Mouse (Mus musculus): Measurements from ENCODE around the gene Cd46. TPM values are rescaled to one million over a fixed set of nuclear protein-coding genes. Genes with fewer than 3 reads are reported as not detected.

Cd46 gene
- 1.3 and 1.4 TPM in 2 replicates for total RNA-seq (2017)

DNA sequence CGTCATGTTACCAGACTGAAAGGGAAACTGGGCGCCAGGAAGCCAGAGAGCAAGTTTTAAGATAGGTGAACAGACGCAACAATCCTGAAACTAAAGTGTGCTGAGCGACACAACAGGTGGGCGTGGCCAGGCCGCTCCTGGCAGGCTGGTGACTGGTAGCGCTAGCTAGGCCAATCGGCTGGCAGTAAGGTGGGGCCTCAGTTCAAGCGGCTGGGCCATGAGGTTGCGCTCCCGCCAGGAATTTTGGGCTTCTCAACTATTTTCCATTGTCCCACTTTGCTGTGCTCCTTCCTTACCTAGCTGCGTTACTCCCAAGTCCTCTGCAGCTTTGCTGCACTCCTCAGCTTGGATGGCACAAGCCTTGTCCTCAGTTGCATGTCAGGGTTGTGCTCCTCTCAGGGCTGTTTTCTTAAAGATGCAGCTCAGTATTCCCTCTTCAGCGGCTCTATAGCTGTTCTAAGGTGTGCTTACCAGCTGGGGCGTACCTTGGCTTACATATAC, at the start of gene Cd46:
Gene Cd46 (minus strand): TSS at position 30 of the 501 bp plus-strand sequence.
- ATAC-seq (replicated peaks; ENCODE audit: low read depth, poor library complexity, severe bottlenecking), result peak; percentile 97

DNA sequence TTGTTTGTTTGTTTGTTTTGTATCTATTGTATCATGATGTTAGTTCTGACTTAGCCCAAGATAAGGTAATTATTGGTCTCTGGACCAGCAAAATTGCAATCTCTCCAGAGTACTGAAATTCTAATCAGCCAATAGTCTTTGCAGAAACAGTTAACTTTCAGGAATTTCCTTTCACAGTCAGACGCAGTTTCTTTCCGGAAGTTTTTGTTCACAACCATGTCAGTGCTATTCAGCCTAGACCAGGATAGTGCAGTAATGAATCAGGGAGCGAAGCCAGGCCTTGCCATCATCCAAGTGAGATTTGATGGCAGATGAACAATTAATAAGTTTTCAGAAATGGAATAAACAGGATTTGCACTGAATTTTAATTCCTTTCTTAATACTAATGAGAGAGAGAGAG, 40.0 kb upstream of the Cd46 start:
- ATAC-seq (replicated peaks; ENCODE audit: low read depth, poor library complexity, severe bottlenecking), result no peak

DNA sequence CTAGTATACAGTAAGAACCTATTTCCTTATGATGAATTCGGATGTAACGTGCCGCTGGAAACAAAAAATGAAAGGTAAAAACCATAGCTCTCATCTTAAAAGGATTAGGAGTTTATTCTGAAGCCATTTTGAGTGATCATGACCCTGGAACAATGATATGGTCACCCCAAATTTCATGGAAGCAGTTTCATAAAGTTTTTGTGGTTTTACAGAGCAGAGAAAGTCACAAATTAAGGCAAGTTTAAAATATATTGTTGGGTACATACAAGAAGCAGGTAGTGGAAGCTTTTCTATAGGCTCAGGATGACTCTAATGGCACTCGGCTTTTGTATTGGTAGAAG, 39.6 kb upstream of the Cd46 start:
- no peak for ATAC-seq (replicated peaks; ENCODE audit: low read depth, poor library complexity, severe bottlenecking)

GRCm38 (mm10) chr1:195130953-195131674, 39.1 kb upstream of the Cd46 start, which contains the start of gene Cr1l:
Gene Cr1l (minus strand): TSS chr1:195131586.
- ATAC-seq (replicated peaks; ENCODE audit: low read depth, poor library complexity, severe bottlenecking), result peak; percentile 90

GRCm38 (mm10) chr1:195130479-195130878, 38.4 kb upstream of the Cd46 start:
- ATAC-seq (replicated peaks; ENCODE audit: low read depth, poor library complexity, severe bottlenecking), result no peak

- ATAC-seq (replicated peaks; ENCODE audit: low read depth, poor library complexity, severe bottlenecking), result no peak
Measured at GRCm38 (mm10) chr1:195129867-195130266, 37.8 kb upstream of the Cd46 start.

DNA sequence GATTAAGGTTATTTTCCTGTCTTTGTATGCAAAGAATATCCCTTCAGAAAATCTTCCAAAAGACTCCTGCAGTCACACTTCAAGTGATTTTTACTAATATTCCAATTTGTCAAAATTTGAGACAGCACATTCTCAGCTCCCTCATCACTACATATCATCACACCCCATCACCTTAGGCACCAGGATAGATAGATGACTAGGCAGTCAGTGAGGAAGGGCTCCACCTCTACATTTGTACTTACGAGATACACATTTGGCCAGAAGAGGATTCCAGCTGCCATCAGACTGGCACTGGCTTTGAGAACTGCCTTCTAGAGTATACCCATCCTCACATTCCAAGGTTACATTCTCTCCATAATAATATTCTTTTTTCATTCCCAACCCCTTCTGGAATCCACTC, 22.4 kb upstream of the Cd46 start:
- no peak for ATAC-seq (replicated peaks; ENCODE audit: low read depth, poor library complexity, severe bottlenecking)

DNA sequence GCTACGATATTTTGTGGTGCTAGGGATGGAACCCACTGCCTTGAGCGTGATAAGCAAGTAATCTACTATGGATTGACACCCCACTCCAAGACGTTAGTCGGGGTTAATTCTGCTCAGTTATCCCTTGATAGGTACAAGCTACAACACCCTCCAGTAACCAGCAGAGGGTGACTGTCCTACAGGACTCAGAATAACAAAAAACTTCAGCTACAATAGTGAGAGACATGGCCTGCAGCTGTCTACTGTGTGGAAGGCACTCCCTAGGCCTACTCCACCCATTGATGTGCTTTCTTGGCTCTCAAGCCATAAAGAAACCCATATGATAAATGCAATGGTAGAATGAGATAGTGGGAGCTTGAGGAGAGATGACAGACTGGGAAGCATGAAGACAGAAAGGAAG, 21.6 kb upstream of the Cd46 start:
- ATAC-seq (replicated peaks; ENCODE audit: low read depth, poor library complexity, severe bottlenecking), result peak; percentile 77

GRCm38 (mm10) chr1:195100693-195101092, 8.6 kb upstream of the Cd46 start:
- ATAC-seq (replicated peaks; ENCODE audit: low read depth, poor library complexity, severe bottlenecking), result 0 out of 2 replicates have a peak, but pooled peaks have one; percentile 22

DNA sequence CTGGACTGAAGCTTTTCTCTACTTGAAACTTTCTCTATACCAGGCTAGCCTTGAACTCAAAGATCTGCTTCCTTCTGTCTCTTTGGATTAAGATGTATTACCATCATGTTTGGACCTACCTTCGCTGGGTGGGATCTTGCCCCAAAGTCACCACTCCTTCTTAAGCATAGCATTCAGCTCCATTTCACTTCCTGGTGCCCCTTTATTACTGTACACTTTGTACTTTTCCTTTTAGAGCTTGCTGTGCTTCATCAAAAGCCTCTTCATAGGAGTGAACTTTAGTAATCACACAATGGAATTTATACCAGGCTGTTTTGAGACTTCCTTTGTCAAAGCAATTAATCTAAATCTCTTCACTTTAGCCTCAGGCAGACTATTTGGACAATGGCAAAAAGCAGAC, 6.0 kb upstream of the Cd46 start:
- no peak for ATAC-seq (replicated peaks; ENCODE audit: low read depth, poor library complexity, severe bottlenecking)

DNA sequence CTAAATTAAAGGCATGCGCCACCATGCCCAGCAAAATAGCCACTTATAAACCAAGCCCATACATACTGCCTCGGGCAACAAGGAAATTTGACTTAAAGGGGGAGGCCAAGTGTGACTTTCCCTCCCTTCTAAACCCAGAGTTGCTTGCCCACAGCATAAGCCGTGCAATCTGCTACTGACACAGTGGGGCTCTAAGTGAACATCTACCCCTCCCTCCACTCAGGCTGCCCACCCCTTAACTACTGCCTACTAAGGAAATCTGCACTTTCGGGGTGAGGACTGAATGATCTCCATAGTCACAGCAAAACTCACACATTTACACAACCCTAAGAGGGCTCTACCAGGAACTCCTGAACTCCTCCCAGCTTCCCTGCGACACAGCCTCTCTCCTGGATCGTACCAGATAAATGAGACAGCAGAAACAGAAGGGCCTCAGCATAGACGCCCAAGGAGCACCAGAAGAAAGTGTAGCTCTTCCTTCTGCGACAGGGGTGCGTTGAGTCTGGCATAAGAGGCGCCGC, 290 bp downstream of the Cd46 start:
- ATAC-seq (replicated peaks; ENCODE audit: low read depth, poor library complexity, severe bottlenecking), result peak; percentile 81

DNA sequence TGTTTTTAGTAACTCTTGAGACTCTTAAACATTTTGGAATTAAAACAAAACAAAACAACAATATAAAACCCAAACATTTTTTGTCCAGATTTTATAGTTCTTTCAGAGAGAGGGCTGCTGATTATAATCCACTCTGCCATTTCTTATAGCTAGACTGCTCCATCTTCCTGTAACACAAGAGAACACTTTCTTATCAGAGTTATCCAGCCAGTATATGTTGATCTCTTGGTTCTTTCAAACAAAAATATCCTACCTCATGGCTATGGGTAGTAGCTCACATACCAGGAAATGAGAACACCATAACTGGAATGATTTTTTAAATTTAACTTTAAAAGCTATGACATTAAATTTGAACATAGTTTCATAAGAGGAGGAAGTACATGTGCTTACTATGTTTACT, 9.9 kb downstream of the Cd46 start:
- ATAC-seq (replicated peaks; ENCODE audit: low read depth, poor library complexity, severe bottlenecking), result no peak

GRCm38 (mm10) chr1:195040437-195040836, 51.6 kb downstream of the Cd46 start:
- peak; percentile 98 for ATAC-seq (replicated peaks; ENCODE audit: low read depth, poor library complexity, severe bottlenecking)

DNA sequence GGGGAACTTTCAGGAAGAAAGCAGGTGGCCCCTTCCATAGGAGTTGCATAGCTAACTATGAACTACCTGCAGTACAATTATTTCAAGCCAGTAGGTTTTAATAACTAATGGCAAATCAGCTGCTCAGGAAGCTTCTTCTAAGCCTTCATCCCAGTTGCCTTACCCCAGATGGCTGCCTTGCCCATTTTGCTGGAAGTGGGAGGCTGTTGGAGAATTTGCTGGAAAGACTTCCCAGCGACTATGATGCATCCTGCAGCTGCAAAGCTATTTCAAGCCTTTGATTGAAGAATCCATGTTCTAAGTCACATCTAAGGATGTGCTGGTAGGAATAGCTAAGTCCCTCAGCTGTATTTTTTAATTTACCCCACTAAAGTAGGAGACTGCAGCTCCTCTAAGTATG, 53.7 kb downstream of the Cd46 start:
- no peak for ATAC-seq (replicated peaks; ENCODE audit: low read depth, poor library complexity, severe bottlenecking)

DNA sequence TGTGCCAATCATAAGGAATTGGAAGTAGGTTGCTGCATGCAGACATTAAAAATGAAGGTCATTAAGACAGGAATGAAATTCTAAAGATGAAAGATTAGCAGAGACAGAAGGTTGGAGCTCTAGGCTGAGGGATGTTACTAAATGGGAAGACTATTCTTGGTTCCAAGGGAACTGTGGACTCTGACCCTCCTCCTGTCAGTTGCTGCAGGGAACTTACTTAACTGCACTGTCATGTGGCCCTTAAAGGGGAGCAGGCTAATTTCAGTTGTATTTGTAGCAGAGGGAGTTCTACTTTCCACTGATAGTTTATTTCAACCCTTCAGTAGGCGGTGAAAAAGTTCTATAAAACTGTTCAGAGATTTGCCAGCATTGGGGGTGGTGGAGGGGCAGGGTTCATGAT, 54.1 kb downstream of the Cd46 start:
- no peak for ATAC-seq (replicated peaks; ENCODE audit: low read depth, poor library complexity, severe bottlenecking)

DNA sequence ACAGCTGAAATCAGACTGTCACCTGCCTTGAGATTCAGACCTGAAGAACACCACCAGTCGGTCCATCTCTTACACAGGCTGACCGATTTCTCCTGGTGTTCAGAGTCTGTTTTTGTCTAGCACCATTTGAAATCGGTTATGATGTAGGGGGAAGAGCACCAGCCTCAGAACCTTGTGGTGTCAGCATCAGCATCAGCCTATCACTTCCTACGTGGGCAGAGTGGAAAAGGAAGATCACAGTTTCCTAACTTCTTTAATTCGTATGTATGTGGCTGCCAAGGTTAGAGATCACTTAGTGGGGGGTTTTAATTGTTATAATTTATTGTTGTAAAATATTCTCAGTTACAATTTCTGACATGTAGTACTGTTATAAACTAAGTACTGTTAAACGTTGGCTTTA, 54.6 kb downstream of the Cd46 start:
- no peak for ATAC-seq (replicated peaks; ENCODE audit: low read depth, poor library complexity, severe bottlenecking)

- ATAC-seq (replicated peaks; ENCODE audit: low read depth, poor library complexity, severe bottlenecking), result no peak
Measured at GRCm38 (mm10) chr1:195033941-195034340, 58.1 kb downstream of the Cd46 start.

DNA sequence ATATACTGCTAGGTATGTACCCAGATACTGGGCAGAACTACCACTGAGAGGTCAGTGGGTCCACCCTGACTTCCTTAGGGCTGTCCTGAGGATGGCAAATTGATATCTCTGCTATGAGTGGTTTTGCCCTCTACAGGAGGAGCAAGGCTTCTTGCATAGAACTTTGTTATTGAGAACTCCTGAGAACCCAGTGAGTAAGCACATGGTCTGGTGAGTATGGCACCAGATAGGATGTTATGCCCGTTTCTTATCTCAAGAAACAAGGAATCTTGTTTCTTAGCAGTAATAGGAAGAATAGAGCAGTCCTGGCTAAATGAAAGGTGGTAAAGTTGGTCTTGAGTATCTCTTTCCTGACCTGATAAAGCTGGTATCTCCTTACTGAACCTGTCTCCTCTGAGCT, 59.3 kb downstream of the Cd46 start:
- peak; percentile 48 for ATAC-seq (replicated peaks; ENCODE audit: low read depth, poor library complexity, severe bottlenecking)

DNA sequence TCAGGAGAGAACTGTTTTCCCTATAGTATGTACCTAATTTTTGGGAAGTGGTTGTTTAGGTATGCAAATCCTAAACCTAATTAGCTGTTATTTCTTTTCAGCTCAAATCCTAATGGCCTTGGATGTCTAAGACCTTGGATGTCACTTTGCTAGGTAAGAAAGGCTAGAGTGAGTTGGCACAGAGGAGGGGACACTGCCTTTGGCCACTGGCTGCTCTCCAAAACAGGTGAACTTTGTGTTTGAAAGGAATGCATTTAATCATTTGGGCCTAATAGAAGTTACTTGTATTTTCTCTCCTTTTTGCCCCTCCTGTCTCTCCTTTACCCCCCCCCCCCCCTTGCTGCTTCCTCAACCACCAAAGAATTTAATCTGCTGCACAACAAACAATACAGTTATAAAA, 60.3 kb downstream of the Cd46 start:
- no peak for ATAC-seq (replicated peaks; ENCODE audit: low read depth, poor library complexity, severe bottlenecking)

DNA sequence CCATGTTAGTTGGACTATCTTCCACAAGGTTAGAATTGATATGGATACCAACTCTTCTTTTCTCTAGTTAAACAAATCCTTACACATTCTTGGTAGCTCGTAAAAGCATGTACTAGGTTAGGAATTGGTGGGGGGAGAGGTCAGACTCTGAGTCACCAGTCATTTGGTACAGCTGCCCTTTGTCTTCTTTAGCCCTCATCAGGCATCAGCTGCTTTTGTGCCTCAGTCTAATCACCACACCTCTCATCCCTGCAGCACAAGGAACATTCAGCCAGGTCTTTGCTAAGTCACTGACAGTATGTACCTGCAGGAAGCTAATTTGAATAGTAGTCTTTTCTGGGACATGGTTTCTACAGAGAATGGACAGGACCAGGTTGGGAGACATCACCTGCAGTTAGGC, 64.5 kb downstream of the Cd46 start:
- ATAC-seq (replicated peaks; ENCODE audit: low read depth, poor library complexity, severe bottlenecking), result no peak

DNA sequence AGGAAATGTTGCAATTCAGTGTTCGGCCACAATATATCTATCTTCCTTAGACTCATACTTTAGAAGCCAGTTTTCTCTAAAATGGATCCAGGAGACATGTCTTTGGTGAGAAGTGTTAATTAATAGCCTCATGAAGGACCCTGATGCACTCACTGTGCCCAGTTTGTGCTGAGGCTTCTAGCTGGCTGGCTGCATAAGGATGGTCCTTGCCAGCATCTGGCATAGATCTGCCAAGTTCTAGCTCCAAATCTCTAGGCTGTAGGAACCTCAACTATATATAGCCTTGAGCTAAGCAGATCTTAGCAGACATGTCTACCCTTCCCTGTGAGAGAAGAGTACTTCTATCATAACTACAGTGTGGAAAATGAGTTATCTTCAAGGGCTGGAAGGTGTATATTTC, 68.2 kb downstream of the Cd46 start:
- no peak for ATAC-seq (replicated peaks; ENCODE audit: low read depth, poor library complexity, severe bottlenecking)

- ATAC-seq (replicated peaks; ENCODE audit: low read depth, poor library complexity, severe bottlenecking), result no peak
Measured at GRCm38 (mm10) chr1:195021831-195022230, 70.2 kb downstream of the Cd46 start.

All from common myeloid progenitor, adult 5-6 weeks (primary cell).